Mouse (Mus musculus): Measurements from ENCODE around the gene Hnrnpa1. TPM values are rescaled to one million over a fixed set of nuclear protein-coding genes. Genes with fewer than 3 reads are reported as not detected.

The Hnrnpa1 gene
- 425 and 457 TPM in 2 replicates for polyA plus RNA-seq (2014; fragmentation: Nextera tagmentation; extraction: Ambion mirVana)

- Histone ChIP-seq H3K36me3 (ENCODE audit: control insufficient read depth, insufficient read depth, low read length) (peaks cover 46% of the 10 kb centered on the region), H3K4me3 (ENCODE audit: control insufficient read depth in 1 of 2, insufficient read depth in 1 of 2, low read depth in 1 of 2, low read length in 2 of 2) (peak within 1 kb of the TSS; percentile 80), H3K27ac (replicated peaks in 1 of 2; ENCODE audit: control insufficient read depth in 1 of 2, insufficient read depth in 1 of 2, low read depth in 2 of 2, low read length in 2 of 2) (peak within 1 kb of the TSS; percentile 95 to 99), H3K27me3 (ENCODE audit: control insufficient read depth, insufficient read depth, low read length) (no peaks in the 10 kb centered on the region), H3K9ac (ENCODE audit: low read length) (peak within 1 kb of the TSS; percentile 94), H3K4me2 (ENCODE audit: low read length) (peak within 1 kb of the TSS; percentile 86), H3K4me1 (ENCODE audit: control insufficient read depth in 2 of 2, insufficient read depth in 2 of 2, low read length in 2 of 2) (peaks cover 6 to 38% of the 10 kb centered on the region in 2 experiments), H3K9me3 (ENCODE audit: control insufficient read depth, low read length) (no peaks in the 10 kb centered on the region)
- peak; percentile 90 for ATAC-seq (ENCODE audit: insufficient number of reproducible peaks, insufficient read depth, low FRiP score, low read depth)
- under 1% methylated on average over 47 of the region's 47 CpGs for WGBS
These were observed at the start of gene Hnrnpa1 for GRCm38 (mm10) chr15:103240160-103241028. Gene Hnrnpa1 (plus strand): TSS chr15:103240432.

GRCm38 (mm10) chr15:103190531-103191462 is 49.4 kb upstream of the Hnrnpa1 start:
- no peak for ATAC-seq (ENCODE audit: insufficient number of reproducible peaks, insufficient read depth, low FRiP score, low read depth)
- Histone ChIP-seq H3K9me3 (ENCODE audit: control insufficient read depth, low read length) (no peaks in the 10 kb centered on the region), H3K4me1 (ENCODE audit: control insufficient read depth in 2 of 2, insufficient read depth in 2 of 2, low read length in 2 of 2) (no peaks in the 10 kb centered on the region), H3K9ac (ENCODE audit: low read length) (no peak overlapping the region), H3K27ac (replicated peaks in 1 of 2; ENCODE audit: control insufficient read depth in 1 of 2, insufficient read depth in 1 of 2, low read depth in 2 of 2, low read length in 2 of 2) (no peak overlapping the region), H3K27me3 (ENCODE audit: control insufficient read depth, insufficient read depth, low read length) (no peaks in the 10 kb centered on the region), H3K4me3 (ENCODE audit: control insufficient read depth in 1 of 2, insufficient read depth in 1 of 2, low read depth in 1 of 2, low read length in 2 of 2) (no peak overlapping the region), H3K36me3 (ENCODE audit: control insufficient read depth, insufficient read depth, low read length) (peaks cover 52% of the 10 kb centered on the region), H3K4me2 (ENCODE audit: low read length) (no peak overlapping the region)
- WGBS, result 61% methylated on average over 10 of the region's 10 CpGs

GRCm38 (mm10) chr15:103193606-103194005 is 46.6 kb upstream of the Hnrnpa1 start:
- WGBS, result 65% methylated on average over 2 of the region's 2 CpGs
- Histone ChIP-seq H3K9ac (ENCODE audit: low read length) (no peak overlapping the region), H3K27me3 (ENCODE audit: control insufficient read depth, insufficient read depth, low read length) (no peaks in the 10 kb centered on the region), H3K36me3 (ENCODE audit: control insufficient read depth, insufficient read depth, low read length) (peaks cover 80% of the 10 kb centered on the region), H3K27ac (replicated peaks in 1 of 2; ENCODE audit: control insufficient read depth in 1 of 2, insufficient read depth in 1 of 2, low read depth in 2 of 2, low read length in 2 of 2) (no peak overlapping the region), H3K4me3 (ENCODE audit: control insufficient read depth in 1 of 2, insufficient read depth in 1 of 2, low read depth in 1 of 2, low read length in 2 of 2) (no peak overlapping the region), H3K9me3 (ENCODE audit: control insufficient read depth, low read length) (no peaks in the 10 kb centered on the region), H3K4me1 (ENCODE audit: control insufficient read depth in 2 of 2, insufficient read depth in 2 of 2, low read length in 2 of 2) (peaks cover 0 to 6% of the 10 kb centered on the region in 2 experiments; a peak in 1 of 4 replicates), H3K4me2 (ENCODE audit: low read length) (no peak overlapping the region)
- no peak for ATAC-seq (ENCODE audit: insufficient number of reproducible peaks, insufficient read depth, low FRiP score, low read depth)

- 28% methylated on average over 1 of the region's 1 CpGs for WGBS
- no peak overlapping the region for H3K9ac ChIP-seq (ENCODE audit: low read length)
- H3K27ac ChIP-seq (replicated peaks in 1 of 2; ENCODE audit: control insufficient read depth in 1 of 2, insufficient read depth in 1 of 2, low read depth in 2 of 2, low read length in 2 of 2), result no peak overlapping the region
These were observed 43.4 kb upstream of the Hnrnpa1 start for GRCm38 (mm10) chr15:103196835-103197234.

GRCm38 (mm10) chr15:103197785-103198184 is 42.4 kb upstream of the Hnrnpa1 start:
- Histone ChIP-seq H3K4me2 (ENCODE audit: low read length) (no peak overlapping the region), H3K27ac (replicated peaks in 1 of 2; ENCODE audit: control insufficient read depth in 1 of 2, insufficient read depth in 1 of 2, low read depth in 2 of 2, low read length in 2 of 2) (no peak overlapping the region), H3K9ac (ENCODE audit: low read length) (no peak overlapping the region), H3K36me3 (ENCODE audit: control insufficient read depth, insufficient read depth, low read length) (peaks cover 75% of the 10 kb centered on the region), H3K4me1 (ENCODE audit: control insufficient read depth in 2 of 2, insufficient read depth in 2 of 2, low read length in 2 of 2) (peaks cover 0 to 20% of the 10 kb centered on the region in 2 experiments; a peak in 2 of 4 replicates), H3K27me3 (ENCODE audit: control insufficient read depth, insufficient read depth, low read length) (no peaks in the 10 kb centered on the region), H3K9me3 (ENCODE audit: control insufficient read depth, low read length) (no peaks in the 10 kb centered on the region), H3K4me3 (ENCODE audit: control insufficient read depth in 1 of 2, insufficient read depth in 1 of 2, low read depth in 1 of 2, low read length in 2 of 2) (no peak overlapping the region)
- WGBS, result 78% methylated on average over 4 of the region's 4 CpGs
- ATAC-seq (ENCODE audit: insufficient number of reproducible peaks, insufficient read depth, low FRiP score, low read depth), result no peak

More at GRCm38 (mm10) chr15:103196835-103197234, 43.4 kb upstream of the Hnrnpa1 start:
- no peaks in the 10 kb centered on the region for H3K27me3 ChIP-seq (ENCODE audit: control insufficient read depth, insufficient read depth, low read length)
- H3K9me3 ChIP-seq (ENCODE audit: control insufficient read depth, low read length), result no peaks in the 10 kb centered on the region
- H3K4me3 ChIP-seq (ENCODE audit: control insufficient read depth in 1 of 2, insufficient read depth in 1 of 2, low read depth in 1 of 2, low read length in 2 of 2), result no peak overlapping the region
- no peak for ATAC-seq (ENCODE audit: insufficient number of reproducible peaks, insufficient read depth, low FRiP score, low read depth)
- H3K36me3 ChIP-seq (ENCODE audit: control insufficient read depth, insufficient read depth, low read length), result peaks cover 83% of the 10 kb centered on the region
- H3K4me2 ChIP-seq (ENCODE audit: low read length), result no peak overlapping the region
- peaks cover 0 to 12% of the 10 kb centered on the region in 2 experiments; a peak in 2 of 4 replicates for H3K4me1 ChIP-seq (ENCODE audit: control insufficient read depth in 2 of 2, insufficient read depth in 2 of 2, low read length in 2 of 2)

- no peak for ATAC-seq (ENCODE audit: insufficient number of reproducible peaks, insufficient read depth, low FRiP score, low read depth)
- Histone ChIP-seq H3K4me1 (ENCODE audit: control insufficient read depth in 2 of 2, insufficient read depth in 2 of 2, low read length in 2 of 2) (peaks cover 0 to 16% of the 10 kb centered on the region in 2 experiments; a peak in 2 of 4 replicates), H3K4me3 (ENCODE audit: control insufficient read depth in 1 of 2, insufficient read depth in 1 of 2, low read depth in 1 of 2, low read length in 2 of 2) (no peak overlapping the region), H3K27me3 (ENCODE audit: control insufficient read depth, insufficient read depth, low read length) (no peaks in the 10 kb centered on the region), H3K27ac (replicated peaks in 1 of 2; ENCODE audit: control insufficient read depth in 1 of 2, insufficient read depth in 1 of 2, low read depth in 2 of 2, low read length in 2 of 2) (peak overlapping the region; percentile 79 to 80), H3K4me2 (ENCODE audit: low read length) (no peak overlapping the region), H3K9ac (ENCODE audit: low read length) (no peak overlapping the region), H3K9me3 (ENCODE audit: control insufficient read depth, low read length) (no peaks in the 10 kb centered on the region), H3K36me3 (ENCODE audit: control insufficient read depth, insufficient read depth, low read length) (peaks cover 80% of the 10 kb centered on the region)
- 23% methylated on average over 6 of the region's 6 CpGs for WGBS
These were observed 38.0 kb upstream of the Hnrnpa1 start for GRCm38 (mm10) chr15:103202088-103202793.

GRCm38 (mm10) chr15:103205156-103205555 is 35.1 kb upstream of the Hnrnpa1 start:
- no peaks in the 10 kb centered on the region for H3K9me3 ChIP-seq (ENCODE audit: control insufficient read depth, low read length)
- H3K4me1 ChIP-seq (ENCODE audit: control insufficient read depth in 2 of 2, insufficient read depth in 2 of 2, low read length in 2 of 2), result peaks cover 0 to 14% of the 10 kb centered on the region in 2 experiments; a peak in 2 of 4 replicates
- peaks cover 80% of the 10 kb centered on the region for H3K36me3 ChIP-seq (ENCODE audit: control insufficient read depth, insufficient read depth, low read length)
- H3K27me3 ChIP-seq (ENCODE audit: control insufficient read depth, insufficient read depth, low read length), result no peaks in the 10 kb centered on the region
- ATAC-seq (ENCODE audit: insufficient number of reproducible peaks, insufficient read depth, low FRiP score, low read depth), result no peak
- 55% methylated on average over 2 of the region's 2 CpGs for WGBS
- no peak overlapping the region for H3K27ac ChIP-seq (replicated peaks in 1 of 2; ENCODE audit: control insufficient read depth in 1 of 2, insufficient read depth in 1 of 2, low read depth in 2 of 2, low read length in 2 of 2)
- no peak overlapping the region for H3K4me3 ChIP-seq (ENCODE audit: control insufficient read depth in 1 of 2, insufficient read depth in 1 of 2, low read depth in 1 of 2, low read length in 2 of 2)
- H3K4me2 ChIP-seq (ENCODE audit: low read length), result no peak overlapping the region
- H3K9ac ChIP-seq (ENCODE audit: low read length), result no peak overlapping the region

All from heart, embryonic 14.5 days (tissue).